24 mouse cellular contexts compared by ENCODE assay signal in genomic region chr6:83254242-83254641, GRCm38 (mm10). TPM values are rescaled to one million over a fixed set of nuclear protein-coding genes. Genes with fewer than 3 reads are reported as not detected.
A peak's percentile ranks its signal among the peaks of the same experiment; 100 is the strongest.
DNase-seq lines count a peak whose midpoint lies in the region; ATAC-seq and TF ChIP-seq lines count a peak whose summit lies in the region.
"Had no signal": no experiment of that assay in that cellular context is flagged by ENCODE, and none has a peak within 500 bp of the region (broad histone marks: within the 10 kb centered on the region; RNA-seq: fewer than 3 reads in every experiment).

No protein-coding gene starts in this region.

- no peak overlapping the region for H3K9ac ChIP-seq in kidney, embryonic 15.5 days
- no peak overlapping the region for H3K9ac ChIP-seq in kidney, postnatal 0 days (ENCODE audit: low read depth, low read length)
- H3K9ac ChIP-seq: embryonic facial prominence, embryonic 12.5 days; forebrain, embryonic 13.5 days; forebrain, embryonic 15.5 days had no signal

- ATAC-seq in erythroblast, adult 5-6 weeks (replicated peaks; ENCODE audit: low FRiP score, poor library complexity, severe bottlenecking): no peak
- peak; percentile 52; the same call in 1 of the 2 replicates for ATAC-seq in kidney, embryonic 15.5 days (replicated peaks; ENCODE audit: low FRiP score)
- ATAC-seq in kidney, postnatal 0 days (replicated peaks; ENCODE audit: low FRiP score, low read depth): peak; percentile 43; the same call in 1 of the 2 replicates
- ATAC-seq: activated CD4-positive, CD25-positive, alpha-beta regulatory T cell, adult 4 months; CD4-positive, CD25-positive, alpha-beta regulatory T cell, adult 4 months; forebrain, embryonic 13.5 days; forebrain, embryonic 15.5 days; Patski had no signal

- TF ChIP-seq CTCF in kidney, postnatal 0 days (IDR thresholded peaks at IDR 0.05; ENCODE audit: low read depth): no peak

- H3K36me3 ChIP-seq in erythroblast, embryonic 14.5 days (ENCODE audit: control insufficient read depth): peaks cover 22% of the 10 kb centered on the region
- H3K36me3 ChIP-seq in kidney, embryonic 15.5 days: no peaks in the 10 kb centered on the region
- H3K36me3 ChIP-seq in kidney, postnatal 0 days (ENCODE audit: insufficient read depth, low read length): no peaks in the 10 kb centered on the region
- H3K36me3 ChIP-seq: embryonic facial prominence, embryonic 10.5 days; embryonic facial prominence, embryonic 12.5 days; forebrain, embryonic 15.5 days; G1E had no signal

- DNase-seq in kidney, postnatal 10 days: no peak
- no peak for DNase-seq in kidney, postnatal 0 days (ENCODE audit: low spot score)
- no peak for DNase-seq in kidney, adult 9 months
- DNase-seq in retina, postnatal 1 day: peak; percentile 56
- DNase-seq in retina, embryonic 14.5 days (ENCODE audit: low spot score): no peak
- DNase-seq: adrenal gland, adult 8-10 months; adrenal gland, postnatal 14 days; adrenal gland, postnatal 36 days; B cell, adult 2 months; cerebellum, adult 11-12 months; cerebellum, adult 2 months; cerebellum, adult 9-10 months; cerebellum, postnatal 25 days had no signal

- H3K27me3 ChIP-seq in erythroblast, embryonic 14.5 days (ENCODE audit: control insufficient read depth): peaks cover 8% of the 10 kb centered on the region
- H3K27me3 ChIP-seq in kidney, embryonic 15.5 days: no peaks in the 10 kb centered on the region
- no peaks in the 10 kb centered on the region for H3K27me3 ChIP-seq in kidney, postnatal 0 days (ENCODE audit: insufficient read depth, low read length)
- H3K27me3 ChIP-seq: embryonic facial prominence, embryonic 12.5 days; forebrain, embryonic 13.5 days; forebrain, embryonic 15.5 days; Patski had no signal

- H3K27ac ChIP-seq in kidney, embryonic 15.5 days: peak overlapping the region; percentile 33; the same call in 1 of the 2 replicates
- 0 out of 2 replicates have a peak overlapping the region, but pooled peaks have one; percentile 11 for H3K27ac ChIP-seq in kidney, postnatal 0 days
- H3K27ac ChIP-seq: embryonic facial prominence, embryonic 10.5 days; embryonic facial prominence, embryonic 12.5 days; forebrain, embryonic 13.5 days; forebrain, embryonic 15.5 days had no signal

- H3K4me2 ChIP-seq in kidney, embryonic 15.5 days: no peak overlapping the region
- H3K4me2 ChIP-seq in kidney, postnatal 0 days (ENCODE audit: low read length): no peak overlapping the region
- H3K4me2 ChIP-seq: embryonic facial prominence, embryonic 12.5 days; forebrain, embryonic 13.5 days; forebrain, embryonic 15.5 days had no signal

- no peaks in the 10 kb centered on the region for H3K9me3 ChIP-seq in erythroblast, embryonic 14.5 days (ENCODE audit: control insufficient read depth, low read length)
- H3K9me3 ChIP-seq in kidney, embryonic 15.5 days (replicated peaks): no peaks in the 10 kb centered on the region
- H3K9me3 ChIP-seq in kidney, postnatal 0 days (replicated peaks; ENCODE audit: low read length): no peaks in the 10 kb centered on the region
- H3K9me3 ChIP-seq: embryonic facial prominence, embryonic 10.5 days; embryonic facial prominence, embryonic 12.5 days; forebrain, embryonic 13.5 days; forebrain, embryonic 15.5 days; G1E had no signal

- WGBS in kidney, embryonic 15.5 days: 47% methylated on average over 7 of the region's 7 CpGs
- WGBS in kidney, postnatal 0 days: 43% methylated on average over 7 of the region's 7 CpGs

- H3K4me1 ChIP-seq in erythroblast, embryonic 14.5 days (ENCODE audit: control insufficient read depth): peaks cover 37% of the 10 kb centered on the region
- H3K4me1 ChIP-seq in kidney, embryonic 15.5 days: peaks cover 8% of the 10 kb centered on the region
- H3K4me1 ChIP-seq in kidney, postnatal 0 days (replicated peaks; ENCODE audit: insufficient read depth, low read length): no peaks in the 10 kb centered on the region
- H3K4me1 ChIP-seq: embryonic facial prominence, embryonic 10.5 days; embryonic facial prominence, embryonic 12.5 days; forebrain, embryonic 13.5 days; forebrain, embryonic 15.5 days had no signal

- H3K4me3 ChIP-seq in erythroblast, embryonic 14.5 days (replicated peaks): peak overlapping the region; percentile 28
- no peak overlapping the region for H3K4me3 ChIP-seq in kidney, embryonic 15.5 days (replicated peaks)
- no peak overlapping the region for H3K4me3 ChIP-seq in kidney, postnatal 0 days (replicated peaks; ENCODE audit: low read depth, low read length)
- H3K4me3 ChIP-seq: embryonic facial prominence, embryonic 10.5 days; embryonic facial prominence, embryonic 12.5 days; forebrain, embryonic 13.5 days; forebrain, embryonic 15.5 days had no signal

RNA-seq across cellular contexts. Expression of gene Slc4a5, which starts 34.6 kb away (rescaled TPM):
- polyA plus RNA-seq in erythroblast, embryonic 14.5 days (2012): 1.8 and 2.3 TPM in 2 replicates
- 1.0 and 1.2 TPM in 2 replicates for total RNA-seq in erythroblast, adult 5-6 weeks (2015; ENCODE audit: low replicate concordance)
- total RNA-seq in erythroblast, adult 5-6 weeks (2017; ENCODE audit: low replicate concordance): 0.28 and 0.43 TPM in 2 replicates
- 0.44 and 0.59 TPM in 2 replicates for polyA plus RNA-seq in kidney, embryonic 15.5 days (2015; fragmentation: Nextera tagmentation; extraction: Ambion mirVana)
- polyA plus RNA-seq in kidney, postnatal 0 days (2015; fragmentation: Nextera tagmentation; extraction: Ambion mirVana): 0.69 and 0.86 TPM in 2 replicates
- polyA plus RNA-seq: G1E had no signal
